Mouse (Mus musculus): ENCODE measurements around the gene Itgb7.
A peak's percentile ranks its signal among the peaks of the same experiment; 100 is the strongest.
"Not testable (repeated sequence)": the region's sequence is repeated elsewhere in the genome, so short reads cannot be mapped to it uniquely, and the experiment has no call there.

Gene Itgb7

DNA sequence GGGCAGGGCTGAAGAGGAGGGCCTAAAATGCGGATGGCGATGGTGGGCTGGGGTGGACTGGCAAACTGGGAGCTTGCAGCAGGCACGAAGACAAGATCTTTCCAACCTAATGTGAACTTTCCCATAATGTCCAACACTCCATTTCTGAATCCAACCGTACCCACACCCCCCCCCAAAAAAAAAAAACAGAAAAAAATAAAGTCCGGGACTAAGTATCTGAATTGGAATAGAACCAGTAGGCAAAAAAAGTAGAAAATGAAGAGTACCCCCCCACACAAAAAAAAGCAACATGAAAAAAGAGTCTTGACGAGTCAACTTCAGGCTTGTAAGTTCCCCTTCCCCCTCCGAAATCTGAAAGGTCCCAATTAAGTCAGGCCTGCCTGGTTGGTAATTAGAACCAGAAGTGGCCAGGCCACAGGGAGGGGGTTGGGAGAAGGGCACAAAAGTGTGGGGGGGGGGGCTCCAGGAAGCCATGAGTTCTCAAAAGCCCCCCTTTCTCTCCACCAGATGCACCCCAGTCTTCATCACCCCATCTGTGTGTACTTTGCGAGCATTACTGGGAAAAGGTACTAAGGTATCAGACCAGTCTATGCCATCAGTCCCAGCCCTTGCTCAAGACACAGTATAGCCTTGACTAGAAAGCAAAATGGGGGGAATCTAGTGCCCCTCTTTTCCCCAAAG is 16.5 kb upstream of the Itgb7 start:
- no peak for DNase-seq

DNA sequence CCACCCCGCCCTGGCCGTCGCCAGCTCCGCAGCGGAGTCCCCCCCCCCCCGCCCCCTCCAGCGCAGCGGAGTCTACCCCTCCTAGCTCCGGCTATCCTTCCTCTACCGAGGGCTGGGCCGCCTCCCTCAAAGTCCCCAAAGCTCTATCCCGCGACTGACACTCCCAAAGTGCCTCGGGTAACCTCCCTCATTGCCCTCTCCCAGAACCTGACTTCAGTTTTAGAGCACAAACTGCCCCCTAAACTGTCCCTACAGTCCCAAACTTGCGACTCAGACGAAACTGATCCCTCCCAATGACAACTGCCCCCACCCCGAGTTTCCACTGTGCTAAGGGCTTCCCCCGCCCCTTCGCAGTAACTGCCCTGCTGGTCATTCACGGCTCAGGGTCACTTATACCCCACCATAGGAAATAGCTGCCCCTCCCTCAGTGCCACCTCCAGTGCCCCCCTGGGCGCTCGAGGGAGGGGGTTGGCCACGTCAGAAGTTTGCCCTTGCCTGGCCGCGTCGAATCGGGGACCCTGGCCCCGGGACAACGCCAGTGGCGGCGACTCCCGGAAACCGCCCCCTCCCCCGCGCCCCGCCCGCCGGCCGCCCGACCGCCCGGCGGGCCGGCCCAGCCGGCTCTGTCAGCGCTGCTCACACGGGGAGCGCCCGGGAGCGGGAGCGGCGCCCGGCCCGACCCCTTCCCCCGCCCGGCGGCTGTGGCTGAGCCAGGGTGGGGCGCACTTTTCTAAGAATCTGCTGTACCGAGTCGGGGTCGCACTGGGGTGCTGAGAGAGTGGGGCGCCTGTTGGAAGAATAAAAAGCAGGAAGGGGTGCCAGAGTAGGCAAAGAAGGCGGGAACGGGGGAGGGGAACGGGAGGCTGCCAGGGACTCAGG is 15.7 kb upstream of the Itgb7 start:
- peak; percentile 37 to 54 for DNase-seq

DNA sequence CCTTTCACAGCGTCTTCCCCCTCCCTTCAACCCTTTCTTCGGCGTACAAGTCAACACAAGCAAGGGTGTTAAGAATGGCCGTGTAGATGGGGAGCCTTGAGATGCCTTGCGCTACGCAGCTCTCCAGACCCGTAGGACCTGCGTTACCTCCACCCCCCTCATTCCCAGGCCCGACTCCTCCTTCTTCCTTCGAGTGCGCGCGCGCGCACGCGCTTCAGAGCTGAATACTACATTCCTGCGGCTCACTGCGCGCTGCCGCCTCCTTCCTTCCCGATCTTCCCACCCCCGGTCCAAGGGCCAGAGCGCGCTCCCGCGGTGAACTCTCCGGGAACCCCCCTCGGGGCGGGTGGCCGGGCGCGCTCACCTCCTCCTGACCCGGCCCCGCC is 15.1 kb upstream of the Itgb7 start:
- DNase-seq, result peak; percentile 69 to 74

DNA sequence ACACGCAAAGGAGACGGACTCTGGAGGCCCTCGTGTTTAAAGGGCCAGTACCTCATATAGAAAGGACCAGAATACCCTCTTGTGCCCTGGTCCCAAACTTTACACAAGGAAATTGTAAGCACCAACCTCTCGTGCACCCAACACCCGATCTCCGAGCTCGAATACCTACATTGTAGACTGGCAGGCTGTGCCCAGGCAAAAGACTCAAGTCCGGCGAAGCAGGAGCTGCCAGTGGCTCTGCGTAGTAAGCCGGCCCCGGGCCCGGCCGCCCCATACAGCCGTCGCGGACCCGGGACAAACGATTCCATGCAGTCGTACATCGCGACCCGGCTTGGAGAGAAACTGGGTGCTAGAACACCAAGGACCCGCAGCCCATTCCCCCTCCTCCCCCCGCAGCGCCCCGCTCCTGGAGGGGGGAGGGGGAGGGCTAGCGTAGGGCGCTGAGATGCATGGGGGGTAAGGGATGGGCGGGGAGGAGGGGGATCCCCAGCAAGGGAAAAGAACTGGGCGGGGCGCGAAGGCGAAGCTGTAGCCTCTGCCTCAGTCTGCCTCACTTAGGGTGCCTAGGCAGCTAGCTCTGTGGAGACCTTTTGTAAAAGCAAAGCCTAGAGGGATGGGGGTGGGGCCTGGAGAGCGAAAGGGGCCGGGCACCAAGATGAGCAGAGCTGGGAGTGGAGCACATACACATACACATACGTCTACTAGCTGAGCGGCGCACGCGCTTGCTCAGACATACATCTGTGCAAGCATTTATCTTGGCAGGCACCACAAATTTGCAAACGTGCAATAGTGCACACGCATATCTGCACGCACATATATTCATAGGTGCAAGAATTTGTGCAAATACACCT is 14.4 kb upstream of the Itgb7 start:
- DNase-seq, result peak; percentile 57 to 63

DNA sequence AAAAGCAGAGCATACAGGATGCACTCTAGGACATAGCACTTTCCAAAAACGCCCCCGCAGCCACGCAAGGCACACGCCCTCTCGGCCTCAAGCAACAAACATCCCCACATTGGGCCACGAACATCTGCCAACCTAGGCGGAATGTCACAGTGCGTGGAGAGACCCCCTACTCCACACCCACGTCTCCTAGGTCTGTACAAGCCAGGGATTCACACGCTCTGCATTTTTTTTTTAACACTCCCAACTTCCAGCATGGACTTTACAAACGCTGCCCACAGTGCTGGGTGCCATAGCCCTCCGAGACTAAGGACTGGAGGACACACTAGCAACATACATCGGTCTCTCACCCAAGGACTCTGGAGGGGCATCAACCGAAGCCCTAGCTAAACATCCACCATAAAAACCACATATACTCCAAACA is 13.7 kb upstream of the Itgb7 start:
- no peak for DNase-seq

DNA sequence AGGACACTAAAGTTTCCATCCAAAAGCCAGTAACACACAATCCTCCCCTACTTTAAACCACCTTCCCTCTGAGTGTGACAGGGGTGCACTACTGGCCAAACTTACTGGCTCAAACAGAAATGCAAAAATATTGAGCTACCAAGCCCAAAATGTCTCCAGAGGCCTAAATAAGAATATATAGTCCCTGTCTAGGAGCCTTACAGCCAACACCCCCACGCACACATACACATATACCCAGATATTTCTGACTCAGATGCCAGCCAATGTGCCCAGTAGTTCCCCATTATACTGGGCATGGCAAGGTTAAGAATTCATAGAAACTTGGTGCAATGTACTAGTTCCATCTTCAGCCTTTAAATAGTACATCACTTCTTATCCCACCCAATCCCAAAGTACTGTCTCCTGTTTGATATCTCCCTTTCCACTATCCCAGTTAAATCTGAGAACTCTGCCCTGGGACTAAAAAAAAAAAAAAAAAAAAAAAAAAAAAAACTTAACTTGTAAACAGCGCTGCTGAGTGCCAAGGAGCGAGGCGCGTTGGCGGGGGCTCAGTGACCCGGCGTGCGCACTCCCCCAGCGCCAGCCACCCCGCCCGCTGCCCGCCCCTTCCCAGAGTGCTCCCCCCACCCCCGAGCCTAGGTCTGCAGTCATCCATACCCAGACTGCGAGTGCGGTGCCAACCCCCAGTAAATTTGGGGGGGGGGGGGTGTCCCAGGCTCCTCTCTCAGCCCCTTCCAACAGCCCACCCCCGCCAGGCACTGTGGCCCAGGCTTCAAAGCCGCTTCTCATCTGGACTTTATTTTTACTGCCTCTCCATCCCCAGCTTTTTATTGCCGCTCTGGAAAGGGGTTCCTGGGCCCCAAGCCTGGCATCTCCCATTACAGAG is 12.8 kb upstream of the Itgb7 start:
- no peak for DNase-seq

DNA sequence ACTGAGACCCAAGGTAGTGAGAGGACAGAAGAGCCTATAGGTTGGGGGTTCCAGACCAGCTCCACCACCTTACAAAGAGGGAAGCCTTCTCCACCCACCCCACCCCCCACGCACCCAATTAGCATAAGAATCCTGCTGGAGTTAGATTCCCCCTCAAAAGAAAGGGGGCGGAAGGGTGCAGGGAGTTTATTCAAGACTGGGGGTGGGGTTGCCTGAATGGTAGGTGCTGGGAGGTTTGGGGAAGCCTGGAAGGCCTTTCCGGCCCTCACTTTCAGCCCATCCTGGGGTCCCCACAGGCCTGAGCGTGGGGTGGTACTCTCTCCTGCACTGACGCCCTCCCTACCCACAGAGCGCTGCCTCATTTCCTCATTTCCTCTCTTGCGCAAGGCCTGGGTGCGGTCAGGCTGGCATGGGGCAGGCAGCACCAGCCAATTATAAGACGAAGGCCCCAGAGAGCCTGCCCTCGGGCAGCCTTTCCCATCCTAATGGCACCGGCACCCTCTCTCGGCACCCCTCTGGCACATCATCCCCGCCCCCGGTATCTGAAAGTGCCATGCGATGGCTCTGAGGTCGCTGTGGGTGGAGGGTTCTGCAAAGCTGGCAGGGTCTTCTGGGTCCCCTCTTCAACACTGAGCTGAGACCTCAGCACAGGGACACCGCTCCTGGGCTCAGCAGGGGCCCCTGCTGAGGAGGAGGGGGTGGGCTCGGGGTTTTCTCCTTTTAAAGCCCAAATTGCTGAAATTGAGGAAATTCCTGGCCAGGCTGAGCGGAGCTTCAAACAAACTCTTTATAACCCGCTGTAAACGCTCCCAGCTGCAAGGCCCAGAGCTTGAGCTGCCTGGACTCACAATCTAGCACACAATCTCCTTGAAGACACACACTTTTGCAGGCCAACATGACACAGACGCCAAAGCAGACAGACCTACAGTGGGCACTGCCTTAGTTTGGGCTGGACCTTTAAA is 11.8 kb upstream of the Itgb7 start:
- DNase-seq, result peak; percentile 48 to 52

DNA sequence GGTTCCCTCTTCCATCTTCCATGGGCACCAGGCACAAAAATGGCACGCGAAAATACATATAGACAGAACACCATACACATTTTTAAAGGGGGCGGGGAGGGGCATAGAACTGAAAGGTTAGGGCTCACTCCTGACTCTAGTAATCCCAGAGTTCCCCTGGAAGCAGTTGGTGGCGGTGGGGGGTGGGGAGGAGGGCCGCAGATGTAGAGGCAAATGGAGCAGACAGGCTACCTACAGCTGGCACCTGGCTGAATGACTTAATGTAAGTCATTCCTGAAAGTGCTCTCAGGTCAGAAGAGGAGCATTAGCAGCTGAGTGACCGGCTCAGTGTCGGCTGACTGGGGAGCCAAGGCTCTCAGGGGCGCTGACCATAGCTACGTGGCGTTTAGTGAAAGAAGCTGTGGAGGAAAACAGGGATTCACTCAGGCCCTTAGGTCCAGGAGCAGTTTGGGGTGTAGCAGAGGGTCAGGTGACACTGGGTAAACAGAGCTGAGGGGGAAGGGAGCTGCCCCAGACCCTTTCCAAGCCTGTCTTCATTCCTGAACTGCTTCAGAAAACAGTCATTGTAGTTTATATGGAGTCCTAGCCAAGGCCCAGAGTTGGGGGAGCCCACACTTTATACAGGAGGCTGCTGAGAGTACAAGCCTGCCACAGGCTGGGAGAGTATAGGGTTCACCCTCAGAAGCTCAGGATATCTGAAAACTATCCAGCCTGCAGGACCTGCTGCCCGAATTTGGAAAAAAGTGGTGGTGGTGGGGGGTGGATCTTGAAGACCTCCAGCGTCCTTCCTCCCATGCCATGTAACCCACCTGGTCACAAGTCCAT is 10.9 kb upstream of the Itgb7 start:
- DNase-seq, result no peak

DNA sequence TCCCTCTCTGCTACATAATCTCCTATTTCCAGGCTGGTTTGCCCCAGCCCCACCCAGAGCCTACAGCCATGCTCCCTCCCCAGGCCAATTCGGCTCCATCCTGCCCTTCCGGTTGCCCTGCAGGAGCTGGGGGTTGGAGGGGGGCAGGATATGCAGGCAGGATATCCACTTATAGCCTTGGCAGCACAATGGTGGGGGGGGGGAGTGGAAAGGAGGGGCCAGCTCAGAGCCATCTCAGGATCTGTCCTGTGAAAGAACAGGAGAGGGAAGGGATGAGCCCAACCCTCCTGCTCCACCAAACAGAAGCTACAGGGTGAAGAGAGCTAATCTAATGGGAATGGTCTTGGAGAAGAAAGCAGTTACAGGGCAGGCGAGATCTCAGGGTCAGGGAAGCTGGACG is 8.9 kb upstream of the Itgb7 start:
- DNase-seq, result peak in 1 of 2 experiments; percentile 4

DNA sequence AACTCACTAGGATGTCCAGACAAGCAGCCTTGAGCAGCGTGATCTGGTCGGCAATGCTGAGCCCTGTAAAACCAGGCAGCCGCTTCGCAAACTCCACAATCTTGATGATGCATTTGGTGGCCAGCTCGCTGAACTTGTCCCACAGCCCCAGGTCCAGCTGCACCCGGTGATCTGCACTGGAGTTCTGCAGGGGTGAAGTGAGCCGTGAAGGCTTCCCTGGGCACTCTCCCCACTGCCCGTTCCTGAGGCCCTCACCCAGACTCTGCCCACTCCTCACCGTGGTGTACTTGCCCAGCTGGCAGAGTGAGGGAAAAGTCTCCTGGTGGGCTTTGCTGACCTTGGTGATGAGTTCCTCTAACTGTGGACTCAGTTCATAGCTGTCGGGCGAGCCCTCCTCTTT is 8.1 kb upstream of the Itgb7 start:
- DNase-seq, result no peak

DNA sequence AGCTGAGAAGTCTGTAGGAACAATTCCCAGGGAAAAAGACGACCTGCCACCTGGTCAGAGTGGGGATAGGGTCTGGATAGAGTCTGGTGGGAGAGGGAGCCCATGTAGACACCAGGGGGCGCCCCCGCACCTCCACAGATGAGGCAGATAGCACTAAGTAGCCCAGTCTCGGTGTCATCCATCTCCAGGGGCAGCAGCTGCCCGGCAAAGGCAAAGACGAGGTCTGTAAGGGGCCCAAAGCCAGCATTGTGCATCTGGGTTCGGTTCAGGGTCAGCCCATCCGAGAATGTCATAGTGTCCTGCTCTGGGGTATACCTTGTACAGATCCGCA is 7.5 kb upstream of the Itgb7 start:
- peak; percentile 62 to 86 for DNase-seq

DNA sequence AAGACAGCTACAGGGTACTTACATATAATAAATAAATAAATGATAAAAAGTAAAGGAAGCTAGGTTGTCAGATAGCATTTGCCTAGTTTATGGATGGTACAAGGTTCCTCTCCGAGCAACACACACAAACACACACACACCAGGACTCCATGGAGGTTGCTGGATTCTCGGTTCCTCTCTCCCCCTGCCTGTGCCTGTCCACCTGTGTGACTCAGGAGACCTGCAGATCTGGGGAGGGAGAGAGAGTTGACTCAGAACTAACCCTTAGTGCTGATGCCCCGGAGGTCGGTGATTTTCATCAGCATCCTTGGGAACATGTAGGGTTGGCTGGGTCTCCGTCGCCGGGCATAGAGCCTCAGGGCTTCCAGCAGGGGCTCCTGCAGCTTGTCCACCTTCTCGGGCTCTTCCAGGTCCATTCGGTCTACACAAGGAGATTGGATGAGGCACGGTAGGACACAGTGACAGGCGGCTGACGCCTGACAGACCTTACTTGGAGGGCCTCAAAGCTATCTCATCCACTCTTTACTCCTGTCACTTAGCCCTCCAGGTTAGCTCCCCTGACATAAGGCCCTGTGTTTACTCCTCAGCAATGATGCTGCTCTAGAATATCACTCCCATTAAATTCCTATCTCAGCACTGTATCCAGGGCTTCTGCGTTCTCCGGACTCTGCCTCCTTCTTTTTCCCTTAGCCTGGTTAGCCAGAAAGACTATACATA is 7.0 kb upstream of the Itgb7 start:
- DNase-seq, result no peak

DNA sequence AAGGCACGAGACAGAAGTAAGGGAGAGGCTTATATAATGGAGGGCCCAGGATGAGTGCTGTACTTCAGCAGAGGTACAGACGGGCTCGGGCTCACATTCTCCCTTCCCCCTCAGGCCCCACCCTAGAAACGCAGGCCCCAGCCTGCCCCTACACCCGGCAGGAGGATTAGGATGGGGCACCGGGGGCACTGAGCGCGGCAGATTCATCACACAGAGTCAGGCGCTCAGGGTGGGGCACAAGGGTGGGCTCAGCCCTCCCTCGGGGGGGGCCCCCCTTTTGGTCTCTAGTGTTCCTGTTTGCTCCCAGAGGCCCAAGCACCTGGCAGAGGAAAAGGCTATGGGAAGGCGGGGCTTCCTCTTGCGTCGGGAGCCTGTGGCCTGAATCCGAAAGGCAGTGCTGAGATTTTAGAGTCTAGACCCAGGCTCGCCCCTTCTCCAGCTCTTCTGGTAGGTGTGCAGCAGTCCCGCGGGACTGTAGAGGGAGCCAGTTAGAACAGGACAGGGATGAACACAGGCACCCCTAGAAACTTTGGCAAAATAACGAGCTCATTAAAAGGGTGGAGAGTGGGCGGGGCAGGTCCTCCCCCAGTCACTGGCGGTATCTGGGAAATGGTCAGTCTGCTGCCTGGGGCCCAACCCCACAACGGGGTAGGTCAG is 3.8 kb upstream of the Itgb7 start:
- no peak for DNase-seq

DNA sequence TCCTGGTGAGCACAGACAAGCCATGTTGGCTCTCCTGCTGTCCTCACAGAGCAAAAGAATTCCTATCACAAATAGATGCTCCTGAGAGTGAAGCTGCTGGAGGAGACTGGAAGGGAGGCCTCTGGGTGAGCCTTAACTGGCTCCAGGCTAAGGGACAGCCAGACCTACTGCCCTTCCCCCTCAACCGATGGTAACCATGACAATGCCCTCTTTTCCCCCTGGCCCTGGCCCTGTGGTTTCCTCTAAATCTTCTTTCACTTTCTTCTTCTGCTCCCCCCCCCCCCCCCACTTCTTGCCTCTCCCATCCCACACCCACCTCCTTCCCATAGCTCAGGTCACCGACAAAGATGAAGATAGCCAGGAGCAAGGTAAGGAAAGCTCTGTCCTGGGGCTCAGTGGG is 2.2 kb upstream of the Itgb7 start:
- DNase-seq, result peak in 1 of 2 experiments; percentile 36

DNA sequence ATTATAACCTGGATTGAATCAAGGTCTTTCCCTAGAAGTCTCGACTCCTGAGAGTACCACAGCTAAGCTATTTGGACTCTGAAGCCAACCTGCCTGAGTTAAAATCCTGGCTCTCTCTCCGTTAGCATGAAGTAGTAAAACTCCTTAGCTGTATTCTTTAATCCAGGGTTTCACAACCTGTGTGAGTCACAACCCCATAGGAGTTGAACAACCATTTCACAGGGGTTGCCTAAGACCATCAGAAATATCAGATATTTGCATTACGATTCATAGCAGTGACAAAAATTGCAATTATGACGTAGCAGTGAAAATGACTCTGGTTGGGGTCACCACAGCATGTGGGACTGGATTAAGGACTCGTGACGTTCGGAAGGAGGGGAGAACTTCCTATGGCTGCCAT is 1.0 kb upstream of the Itgb7 start:
- DNase-seq, result no peak

DNA sequence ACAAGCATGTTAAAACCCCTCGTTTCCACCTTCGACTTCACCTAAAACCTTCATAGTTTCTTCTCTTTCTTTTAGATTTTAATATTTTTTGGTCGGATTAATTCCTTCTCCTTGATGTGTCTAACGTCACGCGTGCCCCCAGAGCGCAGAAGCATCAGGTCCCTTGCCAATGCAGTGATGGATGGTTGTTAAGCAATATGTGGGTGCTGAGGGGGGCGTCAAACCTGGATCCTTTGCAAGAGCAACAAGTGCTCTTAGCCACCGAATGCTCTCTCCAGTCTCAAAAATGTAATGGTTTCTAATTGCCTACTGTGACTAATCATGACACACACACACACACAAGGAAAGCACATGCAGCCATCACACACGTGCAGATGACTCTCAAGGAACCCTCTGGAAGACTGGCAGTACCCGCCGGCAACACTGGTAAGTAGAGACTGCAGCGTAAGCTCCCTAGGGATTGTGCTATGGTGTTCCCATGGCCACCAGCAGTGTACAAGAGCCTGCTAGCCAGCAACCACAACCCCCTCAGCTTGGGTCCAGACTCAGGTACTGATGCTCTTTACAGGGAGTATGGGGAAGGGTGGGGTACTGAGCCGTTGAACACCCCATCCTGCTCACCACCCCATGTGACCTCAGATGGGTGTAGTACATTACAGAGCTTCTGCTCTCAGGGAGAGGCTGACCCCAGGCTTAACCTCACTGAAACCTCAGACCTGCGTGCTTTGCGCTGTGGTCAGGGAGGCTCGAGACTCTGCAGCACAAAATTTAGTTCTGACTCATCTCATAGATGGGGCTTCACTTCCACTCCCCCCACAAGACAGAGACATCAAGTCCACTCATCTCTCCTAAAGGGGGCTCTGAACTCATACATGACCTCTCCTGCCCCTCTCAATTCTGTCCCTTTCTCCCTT is 1.1 kb downstream of the Itgb7 start:
- peak in 1 of 2 experiments; percentile 38 for DNase-seq

DNA sequence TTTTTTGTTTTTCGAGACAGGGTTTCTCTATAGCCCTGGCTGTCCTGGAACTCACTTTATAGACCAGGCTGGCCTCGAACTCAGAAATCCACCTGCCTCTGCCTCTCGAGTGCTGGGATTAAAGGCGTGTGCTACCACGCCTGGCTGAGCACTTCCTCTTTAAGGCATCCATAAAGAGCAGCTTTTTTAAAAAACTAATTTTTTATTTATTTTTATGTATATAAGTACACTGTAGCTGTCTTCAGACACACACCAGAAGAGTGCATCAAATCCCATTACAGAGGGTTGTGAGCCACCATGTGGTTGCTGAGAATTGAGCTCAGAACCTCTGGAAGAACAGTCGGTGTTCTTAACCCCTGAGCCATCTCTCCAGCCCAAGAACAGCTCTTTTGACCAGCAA is 6.1 kb downstream of the Itgb7 start:
- not testable (repeated sequence) for DNase-seq
